Mouse (Mus musculus) neural tube, embryonic 15.5 days (tissue): ENCODE measurements around the gene Nek3. TPM values are rescaled to one million over a fixed set of nuclear protein-coding genes. Genes with fewer than 3 reads are reported as not detected.

ENCODE experiments used
- polyA plus RNA-seq: library from polyadenylated mRNA; unstranded; fragments of >200 nt; fragmentation: Nextera tagmentation; extraction: Ambion mirVana; gene quantifications from 2 replicates; pipeline ENCODE4 v1.2.1, GENCODE M21; 2015

Nek3 gene
- polyA plus RNA-seq, 1 experiment from 2014 or later, result 8.0 TPM

Other genes starting within 250 kb of the Nek3 start
- not detected in 2 replicates for gene Defb15, start 233.7 kb downstream of the Nek3 start, polyA plus RNA-seq
- not detected in 2 replicates for gene Defb35, start 228.1 kb downstream of the Nek3 start, polyA plus RNA-seq
- gene Defb13, start 219.7 kb downstream of the Nek3 start, polyA plus RNA-seq, result not detected in 2 replicates
- gene Fam90a1a, start 207.7 kb downstream of the Nek3 start, polyA plus RNA-seq, result not detected in 2 replicates
- not detected in 2 replicates for gene Ccdc70, start 196.7 kb downstream of the Nek3 start, polyA plus RNA-seq
- gene Atp7b, start 106.1 kb downstream of the Nek3 start, polyA plus RNA-seq, result 1.1 and 2.1 TPM in 2 replicates
- gene Alg11, start 105.7 kb downstream of the Nek3 start, polyA plus RNA-seq, result 37.7 and 40.4 TPM in 2 replicates
- gene Nek5, start 41.4 kb downstream of the Nek3 start, polyA plus RNA-seq, result 0.56 and 0.78 TPM in 2 replicates
- 10.6 and 17.4 TPM in 2 replicates for gene Ckap2, start 19.4 kb upstream of the Nek3 start, polyA plus RNA-seq
- gene Vps36, start 26.4 kb upstream of the Nek3 start, polyA plus RNA-seq, result 44.3 and 45.9 TPM in 2 replicates
- 7.4 and 9.5 TPM in 2 replicates for gene Thsd1, start 60.9 kb upstream of the Nek3 start, polyA plus RNA-seq
- not detected in 2 replicates for gene Tpte, start 117.0 kb upstream of the Nek3 start, polyA plus RNA-seq
- gene Slc25a15, start 232.2 kb upstream of the Nek3 start, polyA plus RNA-seq, result 7.6 and 11.9 TPM in 2 replicates
- 36.3 and 36.6 TPM in 2 replicates for gene Mrps31, start 244.9 kb upstream of the Nek3 start, polyA plus RNA-seq